10 mouse cellular contexts compared by ENCODE assay signal in genomic region chr9:103692699-103693098, GRCm38 (mm10).
DNase-seq lines count a peak whose midpoint lies in the region; ATAC-seq and TF ChIP-seq lines count a peak whose summit lies in the region.
"Had no signal": no experiment of that assay in that cellular context is flagged by ENCODE, and none has a peak within 500 bp of the region (broad histone marks: within the 10 kb centered on the region; RNA-seq: fewer than 3 reads in every experiment).

No protein-coding gene starts in this region.

- H3K9ac ChIP-seq in heart, embryonic 14.5 days (ENCODE audit: low read length): no peak overlapping the region
- H3K9ac ChIP-seq in embryonic facial prominence, embryonic 15.5 days: no peak overlapping the region
- no peak overlapping the region for H3K9ac ChIP-seq in neural tube, embryonic 15.5 days (replicated peaks)
- H3K9ac ChIP-seq: midbrain, embryonic 13.5 days had no signal

- no peak for TF ChIP-seq CTCF in layer of hippocampus, adult 2 months (conservative IDR thresholded peaks at IDR 0.05)

- no peak overlapping the region for H3K4me3 ChIP-seq in heart, embryonic 14.5 days (ENCODE audit: control insufficient read depth in 1 of 2, insufficient read depth in 1 of 2, low read depth in 1 of 2, low read length in 2 of 2)
- no peak overlapping the region for H3K4me3 ChIP-seq in embryonic facial prominence, embryonic 15.5 days (replicated peaks)
- peak overlapping the region; percentile 47 for H3K4me3 ChIP-seq in layer of hippocampus, adult 2 months
- H3K4me3 ChIP-seq in neural tube, embryonic 15.5 days (replicated peaks): no peak overlapping the region
- H3K4me3 ChIP-seq: midbrain, embryonic 13.5 days had no signal

- no peaks in the 10 kb centered on the region for H3K27me3 ChIP-seq in heart, embryonic 14.5 days (ENCODE audit: control insufficient read depth, insufficient read depth, low read length)
- H3K27me3 ChIP-seq in embryonic facial prominence, embryonic 15.5 days: no peaks in the 10 kb centered on the region
- H3K27me3 ChIP-seq in neural tube, embryonic 15.5 days (replicated peaks): no peaks in the 10 kb centered on the region
- H3K27me3 ChIP-seq: midbrain, embryonic 13.5 days had no signal

- no peak for ATAC-seq in heart, embryonic 14.5 days (ENCODE audit: insufficient number of reproducible peaks, insufficient read depth, low FRiP score, low read depth)
- ATAC-seq in embryonic facial prominence, embryonic 15.5 days (ENCODE audit: insufficient number of reproducible peaks, low FRiP score, low TSS enrichment, low read depth): peak; percentile 65
- peak; percentile 27; the same call in 1 of the 2 replicates for ATAC-seq in neural tube, embryonic 15.5 days (ENCODE audit: low FRiP score)
- ATAC-seq: midbrain, embryonic 13.5 days had no signal

- H3K9me3 ChIP-seq in heart, embryonic 14.5 days (ENCODE audit: control insufficient read depth, low read length): peaks cover 3% of the 10 kb centered on the region; the same call in 1 of the 2 replicates
- no peaks in the 10 kb centered on the region for H3K9me3 ChIP-seq in embryonic facial prominence, embryonic 15.5 days (replicated peaks)
- no peaks in the 10 kb centered on the region for H3K9me3 ChIP-seq in neural tube, embryonic 15.5 days (replicated peaks)
- H3K9me3 ChIP-seq: midbrain, embryonic 13.5 days had no signal

- H3K36me3 ChIP-seq in heart, embryonic 14.5 days (ENCODE audit: control insufficient read depth, insufficient read depth, low read length): no peaks in the 10 kb centered on the region
- H3K36me3 ChIP-seq in embryonic facial prominence, embryonic 15.5 days: no peaks in the 10 kb centered on the region
- no peaks in the 10 kb centered on the region for H3K36me3 ChIP-seq in neural tube, embryonic 15.5 days
- H3K36me3 ChIP-seq: midbrain, embryonic 13.5 days had no signal

- H3K4me1 ChIP-seq in heart, embryonic 14.5 days (ENCODE audit: control insufficient read depth in 2 of 2, insufficient read depth in 2 of 2, low read length in 2 of 2): peaks cover 30 to 67% of the 10 kb centered on the region in 2 experiments
- H3K4me1 ChIP-seq in embryonic facial prominence, embryonic 15.5 days: peaks cover 13% of the 10 kb centered on the region
- H3K4me1 ChIP-seq in neural tube, embryonic 15.5 days: peaks cover 24% of the 10 kb centered on the region

- intact Hi-C loops in heart, postnatal 25 days (cut with DNase I): no loop called here

- H3K4me2 ChIP-seq in heart, embryonic 14.5 days (ENCODE audit: low read length): no peak overlapping the region
- H3K4me2 ChIP-seq in embryonic facial prominence, embryonic 15.5 days (replicated peaks): no peak overlapping the region
- no peak overlapping the region for H3K4me2 ChIP-seq in neural tube, embryonic 15.5 days
- H3K4me2 ChIP-seq: midbrain, embryonic 13.5 days had no signal

- peak overlapping the region; percentile 69 to 79 for H3K27ac ChIP-seq in heart, embryonic 14.5 days (replicated peaks in 1 of 2; ENCODE audit: control insufficient read depth in 1 of 2, insufficient read depth in 1 of 2, low read depth in 2 of 2, low read length in 2 of 2)
- peak overlapping the region; percentile 44; the same call in 1 of the 2 replicates for H3K27ac ChIP-seq in embryonic facial prominence, embryonic 15.5 days (replicated peaks)
- peak overlapping the region; percentile 82 for H3K27ac ChIP-seq in layer of hippocampus, adult 2 months
- peak overlapping the region; percentile 63; the same call in 1 of the 2 replicates for H3K27ac ChIP-seq in neural tube, embryonic 15.5 days (replicated peaks)
- H3K27ac ChIP-seq: midbrain, embryonic 13.5 days had no signal

- 16% methylated on average over 4 of the region's 4 CpGs for WGBS in heart, embryonic 14.5 days
- WGBS in embryonic facial prominence, embryonic 15.5 days: 29% methylated on average over 4 of the region's 4 CpGs
- 52% methylated on average over 4 of the region's 4 CpGs for WGBS in neural tube, embryonic 15.5 days

- DNase-seq in heart, postnatal 25 days (ENCODE audit: low spot score): no peak
- DNase-seq in layer of hippocampus, adult 2 months (ENCODE audit: low spot score in 2 of 2): peak; percentile 55 to 77
- no peak for DNase-seq in thymus, postnatal 25 days
- no peak for DNase-seq in thymus, postnatal 14 days
- no peak for DNase-seq in Muller cell, postnatal 12 days (ENCODE audit: inconsistent ontology term)
- DNase-seq: kidney, adult 18-20 months had no signal

Comparison
In these comparisons a context has a peak if more than half of its experiments do, and no peak if none do; other contexts are left out.
1. DNase-seq: peak in layer of hippocampus, adult 2 months (2 of 2); none in heart, postnatal 25 days (single experiment), thymus, postnatal 25 days (single experiment), thymus, postnatal 14 days (single experiment) and Muller cell, postnatal 12 days (single experiment).
2. Peak in every context shown above with its lines, with median percentiles within 50 percentile points of each other: H3K27ac ChIP-seq.